Mouse (Mus musculus) forebrain, embryonic 16.5 days (tissue): ENCODE results near the gene Nat8f1. TPM values are rescaled to one million over a fixed set of nuclear protein-coding genes. Genes with fewer than 3 reads are reported as not detected.

Experiments used
- ATAC-seq: fragments of 200-750 bp; cut with Nextera tagmentation; 2 replicates; pipeline ENCODE4 v1.8.0; 2017; ENCODE audit warnings: mild to moderate bottlenecking, moderate library complexity
- H3K27ac ChIP-seq: fragments of 300-500 bp; sonication (generic); 2 replicates; pipeline ENCODE4 v1.5.1; 2014; ENCODE audit warnings: low read length, control low read depth
- H3K27me3 ChIP-seq: fragments of 300-500 bp; sonication (generic); replicated peaks from 2 replicates; pipeline ENCODE4 v1.6.1; 2014; ENCODE audit warnings: low read length; ENCODE audit not compliant: control insufficient read depth, insufficient read depth
- H3K36me3 ChIP-seq: fragments of 300-500 bp; sonication (generic); 2 replicates; pipeline ENCODE4 v1.6.1; 2014; ENCODE audit not compliant: control insufficient read depth, insufficient read depth
- H3K4me1 ChIP-seq: fragments of 300-500 bp; sonication (generic); replicated peaks from 2 replicates; pipeline ENCODE4 v1.6.1; 2014; ENCODE audit warnings: low read length; ENCODE audit not compliant: control insufficient read depth, insufficient read depth
- H3K4me2 ChIP-seq: fragments of 300-500 bp; sonication (generic); 2 replicates; pipeline ENCODE4 v1.6.1; 2014; ENCODE audit warnings: mild to moderate bottlenecking, low read length, control low read depth
- H3K4me3 ChIP-seq: fragments of 300-500 bp; sonication (generic); replicated peaks from 2 replicates; pipeline ENCODE4 v1.5.1; 2014; ENCODE audit warnings: mild to moderate bottlenecking, low read length, control low read depth
- H3K9ac ChIP-seq: fragments of 300-500 bp; sonication (generic); replicated peaks from 2 replicates; pipeline ENCODE4 v1.6.1; 2014; ENCODE audit warnings: low read depth, low read length, control low read depth
- H3K9me3 ChIP-seq: fragments of 300-500 bp; sonication (generic); 2 replicates; pipeline ENCODE4 v1.6.1; 2016; ENCODE audit warnings: low read length; ENCODE audit not compliant: control insufficient read depth
- WGBS: fragments of 180-500 bp; shearing (Covaris S2); extraction: QIAGEN DNeasy Blood & Tissue Kit; methylation state at CpG from one replicate; pipeline ENCODE4 v1.1.7; 2014; 5-methylcytosine and 5-hydroxymethylcytosine counted together
- polyA plus RNA-seq: library from polyadenylated mRNA; unstranded; fragments of >200 nt; fragmentation: Nextera tagmentation; extraction: Ambion mirVana; gene quantifications from 2 replicates; pipeline ENCODE4 v1.2.1, GENCODE M21; 2015

Gene Nat8f1
- polyA plus RNA-seq, 1 experiment from 2014 or later, result 12.3 TPM

DNA sequence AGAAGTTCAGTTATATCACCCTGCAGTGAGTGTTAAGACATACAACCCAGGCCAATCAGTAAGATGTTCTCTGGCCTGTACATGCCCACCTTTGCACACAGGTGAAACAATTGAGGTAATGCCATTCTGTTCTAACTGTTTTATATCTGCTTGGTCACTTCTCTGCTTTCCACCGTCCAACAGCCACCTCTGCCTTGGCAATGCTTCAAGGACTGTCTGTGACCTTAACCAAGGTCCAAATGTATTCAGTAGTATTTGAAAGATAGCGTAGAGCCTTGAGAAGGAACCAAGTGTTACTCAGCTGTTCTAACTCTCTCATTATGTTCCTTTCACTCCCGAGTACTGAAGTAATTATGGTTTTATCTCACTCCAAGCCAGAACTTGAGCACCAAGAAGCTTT, 52.9 kb downstream of the Nat8f1 start:
- Histone ChIP-seq H3K27me3 (no peaks in the 10 kb centered on the region), H3K9ac (no peak overlapping the region), H3K27ac (no peak overlapping the region), H3K4me3 (no peak overlapping the region), H3K4me2 (no peak overlapping the region), H3K9me3 (no peaks in the 10 kb centered on the region), H3K36me3 (no peaks in the 10 kb centered on the region), H3K4me1 (no peaks in the 10 kb centered on the region)
- WGBS, result 40% methylated on average over 3 of the region's 3 CpGs
- no peak for ATAC-seq

DNA sequence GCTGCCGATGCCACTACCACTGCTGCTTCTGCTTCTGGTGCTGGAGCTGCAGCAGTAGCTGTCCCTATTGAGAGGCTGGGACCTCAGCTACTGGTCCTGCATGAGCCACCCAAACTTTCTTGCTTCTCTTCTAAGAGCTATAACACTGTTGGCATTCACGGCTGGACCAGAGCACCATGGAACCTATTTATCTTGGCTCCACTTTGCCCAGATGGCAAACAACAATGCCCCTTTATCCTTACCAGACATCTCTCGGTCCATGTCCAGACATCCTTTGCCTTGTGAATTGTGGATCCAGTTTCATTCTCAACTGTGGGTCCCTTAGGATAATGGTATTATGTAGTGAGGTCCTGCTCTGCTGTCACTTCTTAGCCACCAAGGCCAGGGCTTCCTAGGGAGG, 54.2 kb downstream of the Nat8f1 start:
- Histone ChIP-seq H3K27me3 (no peaks in the 10 kb centered on the region), H3K27ac (no peak overlapping the region), H3K36me3 (no peaks in the 10 kb centered on the region), H3K9ac (no peak overlapping the region), H3K4me3 (no peak overlapping the region), H3K9me3 (no peaks in the 10 kb centered on the region), H3K4me2 (no peak overlapping the region), H3K4me1 (no peaks in the 10 kb centered on the region)
- no peak for ATAC-seq
- 85% methylated on average over 3 of the region's 3 CpGs for WGBS

Other genes starting within 250 kb of the Nat8f1 start
- gene Nat8f7, start 202.5 kb downstream of the Nat8f1 start, polyA plus RNA-seq, result 0.11 TPM in 1 of 2 replicates, not detected in the other
- 0.25 and 0.48 TPM in 2 replicates for gene Nat8f3, start 149.9 kb downstream of the Nat8f1 start, polyA plus RNA-seq
- not detected in 2 replicates for gene Nat8f6, start 94.7 kb downstream of the Nat8f1 start, polyA plus RNA-seq
- not detected in 2 replicates for gene Nat8f5, start 94.7 kb downstream of the Nat8f1 start, polyA plus RNA-seq
- gene Nat8, start 83.6 kb downstream of the Nat8f1 start, polyA plus RNA-seq, result not detected in 2 replicates
- gene Nat8f2, start 46.5 kb downstream of the Nat8f1 start, polyA plus RNA-seq, result not detected in 2 replicates
- gene Nat8f4, start 10.8 kb downstream of the Nat8f1 start, polyA plus RNA-seq, result 6.3 and 6.5 TPM in 2 replicates
- gene Tprkb, start 3.8 kb downstream of the Nat8f1 start, polyA plus RNA-seq, result 50.4 and 57.0 TPM in 2 replicates
- gene Dusp11, start 46.0 kb upstream of the Nat8f1 start, polyA plus RNA-seq, result 42.4 and 56.3 TPM in 2 replicates
- not detected in 2 replicates for gene Figla, start 100.5 kb upstream of the Nat8f1 start, polyA plus RNA-seq
- 243 and 248 TPM in 2 replicates for gene Add2, start 113.0 kb upstream of the Nat8f1 start, polyA plus RNA-seq